Mouse (Mus musculus) hindbrain, postnatal 0 days (tissue): ENCODE results near the gene Cacna1b. TPM values are rescaled to one million over a fixed set of nuclear protein-coding genes. Genes with fewer than 3 reads are reported as not detected.

Experiments
- ATAC-seq: fragments of 200-750 bp; cut with Nextera tagmentation; 2 replicates; pipeline ENCODE4 v1.8.0; 2017; ENCODE audit warnings: mild to moderate bottlenecking, moderate TSS enrichment, moderate library complexity
- DNase-seq: peaks from one replicate; pipeline ENCODE4 v3.0.0-alpha.2; 2015; ENCODE audit warnings: low spot score
- H3K27ac ChIP-seq: fragments of 300-500 bp; sonication (generic); 2 replicates; pipeline ENCODE4 v1.5.1; 2014; ENCODE audit warnings: mild to moderate bottlenecking
- H3K27me3 ChIP-seq: fragments of 300-500 bp; sonication (generic); 2 replicates; pipeline ENCODE4 v1.6.1; 2014; ENCODE audit warnings: low read length, mixed read lengths; ENCODE audit not compliant: insufficient read depth
- H3K36me3 ChIP-seq: fragments of 300-500 bp; sonication (generic); 2 replicates; pipeline ENCODE4 v1.6.1; 2014; ENCODE audit warnings: low read length, mixed read lengths; ENCODE audit not compliant: insufficient read depth
- H3K4me1 ChIP-seq: fragments of 300-500 bp; sonication (generic); 2 replicates; pipeline ENCODE4 v1.6.1; 2014; ENCODE audit warnings: antibody characterized with exemption, low read length, mixed read lengths; ENCODE audit not compliant: insufficient read depth
- H3K4me2 ChIP-seq: fragments of 300-500 bp; sonication (generic); 2 replicates; pipeline ENCODE4 v1.6.1; 2014; ENCODE audit warnings: low read depth, mild to moderate bottlenecking, low read length, moderate library complexity, mixed read lengths
- H3K4me3 ChIP-seq: fragments of 300-500 bp; sonication (generic); 2 replicates; pipeline ENCODE4 v1.5.1; 2014; ENCODE audit warnings: low read length
- H3K9ac ChIP-seq: fragments of 300-500 bp; sonication (generic); replicated peaks from 2 replicates; pipeline ENCODE4 v1.6.1; 2014; ENCODE audit warnings: mild to moderate bottlenecking, low read length, moderate library complexity, mixed read lengths
- H3K9me3 ChIP-seq: fragments of 300-500 bp; sonication (generic); 2 replicates; pipeline ENCODE4 v1.6.1; 2016; ENCODE audit warnings: low read length, mixed read lengths
- CTCF ChIP-seq: IDR thresholded peaks from 2 replicates; pipeline ENCODE4 v1.5.1; 2016; ENCODE audit warnings: antibody characterized with exemption, control low read depth, low read depth
- WGBS: fragments of 180-500 bp; shearing (Covaris S2); extraction: QIAGEN DNeasy Blood & Tissue Kit; methylation state at CpG from one replicate; pipeline ENCODE4 v1.1.7; 2014; 5-methylcytosine and 5-hydroxymethylcytosine counted together
- polyA plus RNA-seq: library from polyadenylated mRNA; unstranded; fragments of >200 nt; fragmentation: Nextera tagmentation; extraction: Ambion mirVana; gene quantifications from 2 replicates; pipeline ENCODE4 v1.2.1, GENCODE M21; 2015
- total RNA-seq: library from RNA; depleted of rRNA; stranded (reverse); fragments of >200 nt; gene quantifications from 2 replicates; pipeline ENCODE4 v1.2.3, GENCODE M21; 2014; rRNA removed

Gene Cacna1b
- total RNA-seq (94.0 and 103 TPM in 2 replicates), polyA plus RNA-seq (10.1 and 11.8 TPM in 2 replicates)

DNA sequence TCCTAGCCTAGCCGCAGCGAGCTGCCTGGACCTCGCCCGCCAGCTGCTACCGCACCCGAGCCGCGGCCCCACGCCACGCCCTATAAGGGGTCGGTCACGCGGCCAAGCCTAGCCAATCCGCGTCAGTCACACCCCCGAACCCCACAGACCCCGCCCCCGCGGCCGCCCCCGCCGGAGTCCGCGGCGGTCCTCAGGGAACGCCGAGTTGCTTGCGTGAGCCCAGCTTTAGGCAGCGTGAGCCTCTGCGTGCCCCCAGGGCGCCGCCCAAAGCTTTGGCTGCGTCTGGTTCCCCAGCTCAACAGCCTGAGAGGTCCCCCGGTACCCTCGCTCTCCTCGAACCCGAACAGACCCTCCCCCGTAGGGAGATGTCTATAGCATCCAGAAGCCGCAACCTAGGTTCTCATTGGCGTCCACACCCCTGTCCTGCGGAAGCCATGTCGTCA, at the start of gene Cacna1b:
Cacna1b (minus strand) TSS at position 38 of the 443 bp plus-strand sequence.
- Histone ChIP-seq H3K9ac (peak within 1 kb of the TSS; percentile 89), H3K27me3 (no peaks in the 10 kb centered on the region), H3K9me3 (no peaks in the 10 kb centered on the region), H3K36me3 (no peaks in the 10 kb centered on the region), H3K4me1 (no peaks in the 10 kb centered on the region), H3K4me2 (peak within 1 kb of the TSS; percentile 83), H3K4me3 (peak within 1 kb of the TSS; percentile 79), H3K27ac (peak within 1 kb of the TSS; percentile 90)
- no peak for TF ChIP-seq CTCF
- 1% methylated on average over 40 of the region's 42 CpGs for WGBS
- peak; percentile 90 for ATAC-seq
- peak; percentile 95 for DNase-seq

- H3K36me3 ChIP-seq: peaks cover 55% of the 10 kb centered on the region
- no peak overlapping the region for H3K4me2 ChIP-seq
- no peak overlapping the region for H3K9ac ChIP-seq
- H3K27me3 ChIP-seq: no peaks in the 10 kb centered on the region
- H3K4me1 ChIP-seq: no peaks in the 10 kb centered on the region
- ATAC-seq (no peak), DNase-seq (no peak)
- H3K27ac ChIP-seq: no peak overlapping the region
- no peak overlapping the region for H3K4me3 ChIP-seq
- WGBS: 82% methylated on average over 3 of the region's 3 CpGs
- TF ChIP-seq CTCF: no peak
- H3K9me3 ChIP-seq: no peaks in the 10 kb centered on the region
Measured at GRCm38 (mm10) chr2:24809746-24810145, 46.8 kb upstream of the Cacna1b start.

DNA sequence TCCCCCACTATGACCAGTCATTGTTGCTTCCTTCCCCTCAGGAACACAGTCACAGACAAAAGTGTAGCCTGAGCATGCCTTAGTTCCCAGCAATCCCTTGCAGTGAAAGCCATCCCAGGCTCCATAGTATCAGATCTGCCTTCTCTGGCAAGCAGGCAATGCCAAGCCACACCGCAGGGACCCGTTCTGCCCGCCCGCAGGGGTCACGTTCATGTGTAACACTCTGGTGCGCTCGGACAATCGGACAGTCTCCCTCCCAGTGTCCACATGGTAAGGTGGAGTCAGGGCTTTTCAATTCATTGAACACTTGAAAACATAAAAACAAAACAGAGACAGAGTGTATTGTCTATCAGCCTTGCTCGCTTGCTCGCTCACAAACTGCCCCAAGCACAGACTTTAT, 44.7 kb upstream of the Cacna1b start:
- no peak overlapping the region for H3K4me2 ChIP-seq
- DNase-seq (no peak), ATAC-seq (peak; percentile 47; the same call in 1 of the 2 replicates)
- no peaks in the 10 kb centered on the region for H3K27me3 ChIP-seq
- H3K36me3 ChIP-seq: peaks cover 59% of the 10 kb centered on the region
- no peaks in the 10 kb centered on the region for H3K4me1 ChIP-seq
- H3K9ac ChIP-seq: no peak overlapping the region
- H3K9me3 ChIP-seq: no peaks in the 10 kb centered on the region
- WGBS: 63% methylated on average over 10 of the region's 10 CpGs
- TF ChIP-seq CTCF: no peak
- no peak overlapping the region for H3K27ac ChIP-seq
- H3K4me3 ChIP-seq: no peak overlapping the region

GRCm38 (mm10) chr2:24807036-24807435, 44.1 kb upstream of the Cacna1b start:
- 83% methylated on average over 3 of the region's 3 CpGs for WGBS
- Histone ChIP-seq H3K36me3 (peaks cover 60% of the 10 kb centered on the region), H3K4me2 (no peak overlapping the region), H3K4me1 (no peaks in the 10 kb centered on the region), H3K27me3 (no peaks in the 10 kb centered on the region), H3K9ac (no peak overlapping the region), H3K4me3 (no peak overlapping the region), H3K27ac (no peak overlapping the region), H3K9me3 (no peaks in the 10 kb centered on the region)
- ATAC-seq (no peak), DNase-seq (no peak)
- no peak for TF ChIP-seq CTCF

- H3K36me3 ChIP-seq: peaks cover 67% of the 10 kb centered on the region
- DNase-seq: no peak
- H3K4me2 ChIP-seq: no peak overlapping the region
- no peaks in the 10 kb centered on the region for H3K9me3 ChIP-seq
- TF ChIP-seq CTCF: no peak
- no peak overlapping the region for H3K27ac ChIP-seq
- H3K4me1 ChIP-seq: no peaks in the 10 kb centered on the region
- no peak for ATAC-seq
- WGBS: 47% methylated on average over 6 of the region's 6 CpGs
- no peak overlapping the region for H3K9ac ChIP-seq
- H3K27me3 ChIP-seq: no peaks in the 10 kb centered on the region
- no peak overlapping the region for H3K4me3 ChIP-seq
Measured at GRCm38 (mm10) chr2:24806143-24806542, 43.2 kb upstream of the Cacna1b start.

DNA sequence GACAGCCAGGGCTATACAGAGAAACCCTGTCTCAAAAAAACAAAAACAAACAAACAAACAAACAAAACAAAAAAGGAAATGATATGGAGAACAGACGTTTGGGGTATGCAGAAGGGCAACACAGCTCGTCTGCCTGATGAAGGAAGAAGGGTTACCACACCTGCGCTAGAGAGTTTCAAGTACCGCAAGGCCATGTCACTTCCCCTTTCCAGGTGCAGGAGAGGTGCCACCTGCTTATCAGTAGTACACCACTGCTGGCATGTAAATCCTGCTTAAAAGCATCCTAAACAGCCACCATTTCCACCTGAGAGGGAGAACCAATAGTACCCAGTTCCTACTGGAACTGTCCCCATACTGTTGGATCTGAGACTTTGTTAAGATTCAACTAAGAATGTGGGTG, 42.7 kb upstream of the Cacna1b start:
- Histone ChIP-seq H3K27ac (no peak overlapping the region), H3K4me3 (no peak overlapping the region), H3K36me3 (peaks cover 68% of the 10 kb centered on the region), H3K9me3 (no peaks in the 10 kb centered on the region), H3K4me2 (no peak overlapping the region), H3K4me1 (no peaks in the 10 kb centered on the region), H3K27me3 (no peaks in the 10 kb centered on the region), H3K9ac (no peak overlapping the region)
- ATAC-seq (no peak), DNase-seq (no peak)
- 93% methylated on average over 4 of the region's 4 CpGs for WGBS
- TF ChIP-seq CTCF: no peak

DNA sequence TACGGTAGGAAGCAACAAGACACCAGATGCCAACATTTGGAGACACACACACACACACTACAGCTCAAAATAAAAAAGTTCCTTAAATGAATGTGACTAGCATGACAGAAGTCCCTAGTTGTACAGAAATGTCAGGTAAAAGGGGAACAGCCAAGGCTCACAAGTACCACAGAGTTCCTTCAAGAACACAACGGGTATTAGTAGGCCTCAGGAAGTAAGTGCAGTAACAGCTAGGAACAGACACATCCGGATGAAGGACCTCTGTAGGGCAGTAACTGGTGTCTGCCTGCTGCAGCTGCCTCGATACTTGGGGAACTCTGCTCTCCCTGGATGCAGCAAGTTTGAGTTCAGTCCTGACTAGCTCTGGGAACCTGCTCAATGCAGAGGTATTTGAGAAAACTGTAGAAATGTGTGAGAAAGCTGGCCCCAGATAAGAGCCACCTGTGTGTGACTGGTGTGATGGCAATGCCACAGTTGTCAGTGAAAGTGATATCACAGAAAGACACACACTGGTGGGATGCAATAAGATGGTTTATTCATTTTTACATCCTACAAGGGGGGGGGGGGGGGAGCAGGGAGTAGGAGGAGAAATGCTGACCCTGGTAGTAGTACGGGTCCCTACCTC, 34.0 kb upstream of the Cacna1b start:
- Histone ChIP-seq H3K27me3 (no peaks in the 10 kb centered on the region), H3K4me1 (no peaks in the 10 kb centered on the region), H3K9ac (no peak overlapping the region), H3K36me3 (peaks cover 52% of the 10 kb centered on the region), H3K4me2 (no peak overlapping the region), H3K9me3 (no peaks in the 10 kb centered on the region), H3K27ac (no peak overlapping the region), H3K4me3 (no peak overlapping the region)
- no peak for TF ChIP-seq CTCF
- ATAC-seq (no peak), DNase-seq (no peak)
- 93% methylated on average over 5 of the region's 5 CpGs for WGBS
